Mouse (Mus musculus) ES-CJ7 (cell line): Measurements from ENCODE around the gene Lin28a.

ENCODE experiments used
- DNase-seq: peaks from one replicate; pipeline ENCODE4 v3.0.0; 2011; ENCODE audit warnings: low read depth, low spot score

The Lin28a gene

GRCm38 (mm10) chr4:133980496-133980895, 38.1 kb downstream of the Lin28a start:
- DNase-seq = no peak

GRCm38 (mm10) chr4:133978021-133978711, 40.5 kb downstream of the Lin28a start:
- DNase-seq = no peak

- no peak for DNase-seq
Observed at GRCm38 (mm10) chr4:133971741-133972140, 46.9 kb downstream of the Lin28a start.

GRCm38 (mm10) chr4:133970876-133971275, 47.8 kb downstream of the Lin28a start:
- DNase-seq = no peak

GRCm38 (mm10) chr4:133970196-133970595, 48.4 kb downstream of the Lin28a start:
- DNase-seq = no peak

- no peak for DNase-seq
Observed at GRCm38 (mm10) chr4:133969114-133969770, 49.4 kb downstream of the Lin28a start.

- peak; percentile 50 for DNase-seq
Observed at GRCm38 (mm10) chr4:133968150-133968921, 50.3 kb downstream of the Lin28a start, which contains the start of gene Hmgn2. Gene Hmgn2 (minus strand): TSS chr4:133968650.

GRCm38 (mm10) chr4:133967866-133968149, 50.8 kb downstream of the Lin28a start:
- DNase-seq = peak; percentile 97

GRCm38 (mm10) chr4:133967138-133967865, 51.3 kb downstream of the Lin28a start:
- peak; percentile 91 for DNase-seq

- DNase-seq = no peak
Observed at GRCm38 (mm10) chr4:133966271-133966940, 52.2 kb downstream of the Lin28a start.

- no peak for DNase-seq
Observed at GRCm38 (mm10) chr4:133962566-133962965, 56.1 kb downstream of the Lin28a start.

- DNase-seq = no peak
Observed at GRCm38 (mm10) chr4:133958884-133959283, 59.8 kb downstream of the Lin28a start.

GRCm38 (mm10) chr4:133956358-133956757, 62.3 kb downstream of the Lin28a start:
- peak; percentile 97 for DNase-seq
